Mouse (Mus musculus) MEL (cell line): ENCODE data around the gene Cmtm6. TPM values are rescaled to one million over a fixed set of nuclear protein-coding genes. Genes with fewer than 3 reads are reported as not detected.

Source experiments
- DNase-seq: peaks from one replicate; pipeline ENCODE4 v3.0.0; 2011; ENCODE audit warnings: low read depth, low spot score
- H3K27ac ChIP-seq: 2 replicates; pipeline ENCODE4 v1.5.1; 2012; ENCODE audit warnings: low read depth, mild to moderate bottlenecking, control low read depth, low read length, moderate library complexity; ENCODE audit not compliant: control insufficient read depth
- H3K27me3 ChIP-seq, 2 experiments: fragments of 150-350 bp in 1 of 2; sonication (generic) in 1 of 2; 2 replicates each; pipeline ENCODE4 v1.6.1; 2012; ENCODE audit warnings: low read length in 2 of 2, mild to moderate bottlenecking in 2 of 2, improper control_type of control experiment in 1 of 2, moderate library complexity in 1 of 2; ENCODE audit not compliant: insufficient read depth in 2 of 2, control insufficient read depth in 1 of 2
- H3K36me3 ChIP-seq, 2 experiments: 2 replicates each; pipeline ENCODE4 v1.6.1; 2012 to 2014; ENCODE audit warnings: low read length in 2 of 2, improper control_type of control experiment in 1 of 2, inconsistent platforms in 1 of 2, mild to moderate bottlenecking in 1 of 2; ENCODE audit not compliant: insufficient read depth in 2 of 2, control insufficient read depth in 1 of 2
- H3K4me1 ChIP-seq, 2 experiments: fragments of 150-350 bp in 1 of 2; sonication (generic) in 1 of 2; 2 replicates each; pipeline ENCODE4 v1.6.1; 2012; ENCODE audit warnings: low read length in 2 of 2, improper control_type of control experiment in 1 of 2, mild to moderate bottlenecking in 1 of 2; ENCODE audit not compliant: insufficient read depth in 2 of 2, control insufficient read depth in 1 of 2
- H3K4me3 ChIP-seq, 2 experiments: fragments of 150-350 bp in 1 of 2; sonication (generic) in 1 of 2; 2 replicates each; pipeline ENCODE4 v1.5.1; 2012; ENCODE audit warnings: low read depth in 2 of 2, low read length in 2 of 2, mild to moderate bottlenecking in 2 of 2, moderate library complexity in 2 of 2, control low read depth in 1 of 2, improper control_type of control experiment in 1 of 2; ENCODE audit not compliant: control insufficient read depth in 1 of 2, insufficient read depth in 1 of 2
- H3K79me2 ChIP-seq: 2 replicates; pipeline ENCODE4 v1.6.1; 2012; ENCODE audit warnings: mild to moderate bottlenecking, low read length, moderate library complexity; ENCODE audit not compliant: control insufficient read depth, poor library complexity, insufficient read depth
- H3K9ac ChIP-seq: 2 replicates; pipeline ENCODE4 v1.6.1; 2012; ENCODE audit warnings: low read depth, mild to moderate bottlenecking, control low read depth, low read length, moderate library complexity; ENCODE audit not compliant: control insufficient read depth, poor library complexity, severe bottlenecking
- H3K9me3 ChIP-seq: fragments of 150-350 bp; sonication (generic); replicated peaks from 2 replicates; pipeline ENCODE4 v1.6.1; 2012; ENCODE audit warnings: mild to moderate bottlenecking, low read length, improper control_type of control experiment, moderate library complexity; ENCODE audit not compliant: insufficient read depth
- BHLHE40 ChIP-seq: IDR thresholded peaks from 2 replicates; pipeline ENCODE4 v1.6.1; 2012; ENCODE audit warnings: low read depth, mild to moderate bottlenecking, inconsistent platforms, low read length, improper control_type of control experiment, borderline replicate concordance
- CHD2 ChIP-seq: IDR thresholded peaks from 2 replicates; pipeline ENCODE4 v1.6.1; 2011; ENCODE audit warnings: low read length, improper control_type of control experiment
- CTCF ChIP-seq, 3 experiments: IDR thresholded peaks in 2 of 3; conservative IDR thresholded peaks in 1 of 3; 2 replicates each; pipeline ENCODE4 v1.5.1; 2011 to 2012; ENCODE audit warnings: low read length in 3 of 3, low read depth in 2 of 3, mild to moderate bottlenecking in 2 of 3, improper control_type of control experiment in 1 of 3, inconsistent platforms in 1 of 3, mixed read lengths in 1 of 3, moderate library complexity in 1 of 3; ENCODE audit not compliant: control insufficient read depth in 1 of 3, insufficient read depth in 1 of 3, poor library complexity in 1 of 3, severe bottlenecking in 1 of 3
- E2F4 ChIP-seq: IDR thresholded peaks from 2 replicates; pipeline ENCODE4 v1.6.1; 2011; ENCODE audit warnings: low read depth, low read length, improper control_type of control experiment, borderline replicate concordance
- ETS1 ChIP-seq: IDR thresholded peaks from 2 replicates; pipeline ENCODE4 v1.6.1; 2012; ENCODE audit warnings: low read depth, mild to moderate bottlenecking, inconsistent platforms, low read length, improper control_type of control experiment, moderate library complexity
- GABPA ChIP-seq: IDR thresholded peaks from 2 replicates; pipeline ENCODE4 v1.6.1; 2012; ENCODE audit warnings: low read depth, mild to moderate bottlenecking, inconsistent platforms, low read length, improper control_type of control experiment, moderate library complexity
- HCFC1 ChIP-seq: IDR thresholded peaks from 2 replicates; pipeline ENCODE4 v1.6.1; 2012; ENCODE audit warnings: low read depth, mild to moderate bottlenecking, inconsistent platforms, low read length, improper control_type of control experiment, moderate library complexity
- KAT2A ChIP-seq: conservative IDR thresholded peaks from 2 replicates; pipeline ENCODE4 v1.6.1; 2012; ENCODE audit warnings: low read depth, low read length, improper control_type of control experiment, inconsistent platforms
- MAFK ChIP-seq: IDR thresholded peaks from 2 replicates; pipeline ENCODE4 v1.6.1; 2011; ENCODE audit warnings: low read depth, mild to moderate bottlenecking, low read length, improper control_type of control experiment, borderline replicate concordance
- MAX ChIP-seq: IDR thresholded peaks from 2 replicates; pipeline ENCODE4 v1.6.1; 2011; ENCODE audit warnings: low read length, improper control_type of control experiment
- MEF2A ChIP-seq: IDR thresholded peaks from 2 replicates; pipeline ENCODE4 v1.6.1; 2014; ENCODE audit warnings: low read depth, mild to moderate bottlenecking, inconsistent platforms, low read length, improper control_type of control experiment; ENCODE audit not compliant: poor library complexity, insufficient replicate concordance, severe bottlenecking; ENCODE audit errors: extremely low read depth
- MYB ChIP-seq: IDR thresholded peaks from 2 replicates; pipeline ENCODE4 v1.6.1; 2011; ENCODE audit warnings: mild to moderate bottlenecking, low read depth, low read length, improper control_type of control experiment
- MYC ChIP-seq: IDR thresholded peaks from 2 replicates; pipeline ENCODE4 v1.6.1; 2011; ENCODE audit warnings: low read depth, mild to moderate bottlenecking, low read length, improper control_type of control experiment, moderate library complexity
- NELFE ChIP-seq: IDR thresholded peaks from 2 replicates; pipeline ENCODE4 v1.6.1; 2011; ENCODE audit warnings: low read depth, low read length, improper control_type of control experiment
- NRF1 ChIP-seq: IDR thresholded peaks from 2 replicates; pipeline ENCODE4 v1.6.1; 2014; ENCODE audit warnings: low read depth, mild to moderate bottlenecking, inconsistent platforms, low read length, improper control_type of control experiment, moderate library complexity; ENCODE audit not compliant: poor library complexity, insufficient read depth, severe bottlenecking
- POLR2A ChIP-seq, 2 experiments: IDR thresholded peaks; 2 replicates each; pipeline ENCODE4 v1.6.1; 2011 to 2012; ENCODE audit warnings: low read length in 2 of 2, mild to moderate bottlenecking in 2 of 2, control low read depth in 1 of 2, improper control_type of control experiment in 1 of 2, low read depth in 1 of 2, moderate library complexity in 1 of 2; ENCODE audit not compliant: control insufficient read depth in 1 of 2, insufficient read depth in 1 of 2, poor library complexity in 1 of 2
- POLR2AphosphoS2 ChIP-seq: IDR thresholded peaks from 2 replicates; pipeline ENCODE4 v1.6.1; 2011; ENCODE audit warnings: low read length, improper control_type of control experiment
- RAD21 ChIP-seq: IDR thresholded peaks from 2 replicates; pipeline ENCODE4 v1.6.1; 2011; ENCODE audit warnings: mild to moderate bottlenecking, low read depth, low read length, improper control_type of control experiment
- RCOR1 ChIP-seq: IDR thresholded peaks from 2 replicates; pipeline ENCODE4 v1.6.1; 2012; ENCODE audit warnings: low read depth, mild to moderate bottlenecking, inconsistent platforms, low read length, improper control_type of control experiment
- SIN3A ChIP-seq: IDR thresholded peaks from 2 replicates; pipeline ENCODE4 v1.6.1; 2012; ENCODE audit warnings: low read length, improper control_type of control experiment, inconsistent platforms
- SMC3 ChIP-seq: IDR thresholded peaks from 2 replicates; pipeline ENCODE4 v1.6.1; 2011; ENCODE audit warnings: low read depth, low read length, improper control_type of control experiment
- TAL1 ChIP-seq: IDR thresholded peaks from 2 replicates; pipeline ENCODE4 v1.6.1; 2012; ENCODE audit warnings: mild to moderate bottlenecking, inconsistent platforms, low read length, moderate library complexity, mixed read lengths
- TCF12 ChIP-seq: IDR thresholded peaks from 2 replicates; pipeline ENCODE4 v1.6.1; 2014; ENCODE audit warnings: low read depth, mild to moderate bottlenecking, inconsistent platforms, low read length, improper control_type of control experiment, moderate library complexity
- UBTF ChIP-seq: IDR thresholded peaks from 2 replicates; pipeline ENCODE4 v1.6.1; 2012; ENCODE audit warnings: low read depth, mild to moderate bottlenecking, inconsistent platforms, low read length, improper control_type of control experiment, moderate library complexity, borderline replicate concordance; ENCODE audit not compliant: insufficient read depth
- USF1 ChIP-seq: IDR thresholded peaks from 2 replicates; pipeline ENCODE4 v1.6.1; 2014; ENCODE audit warnings: low read depth, mild to moderate bottlenecking, inconsistent platforms, low read length, improper control_type of control experiment, moderate library complexity
- ZC3H11A ChIP-seq: IDR thresholded peaks from 2 replicates; pipeline ENCODE4 v1.6.1; 2012; ENCODE audit warnings: low read depth, mild to moderate bottlenecking, inconsistent platforms, low read length, improper control_type of control experiment
- ZKSCAN1 ChIP-seq: IDR thresholded peaks from 2 replicates; pipeline ENCODE4 v1.6.1; 2012; ENCODE audit warnings: low read depth, mild to moderate bottlenecking, inconsistent platforms, low read length, improper control_type of control experiment, moderate library complexity
- ZMIZ1 ChIP-seq: IDR thresholded peaks from 2 replicates; pipeline ENCODE4 v1.6.1; 2012; ENCODE audit warnings: low read depth, mild to moderate bottlenecking, inconsistent platforms, low read length, improper control_type of control experiment, moderate library complexity
- ZNF384 ChIP-seq: IDR thresholded peaks from 2 replicates; pipeline ENCODE4 v1.6.1; 2012; ENCODE audit warnings: low read depth, mild to moderate bottlenecking, inconsistent platforms, low read length, improper control_type of control experiment
- polyA plus RNA-seq, 2 experiments: library from polyadenylated mRNA; stranded (reverse) in 1 of 2; unstranded in 1 of 2; fragments of >175 nt in 1 of 2; fragments of >200 nt in 1 of 2; gene quantifications; 2 replicates each; pipeline versions ENCODE4 v1.2.1 to v1.2.4; 2012; ENCODE audit warnings: low replicate concordance in 2 of 2, low read depth in 1 of 2; ENCODE audit not compliant: insufficient read length in 2 of 2, insufficient read depth in 1 of 2, missing spikeins in 1 of 2
- total RNA-seq: library from RNA; depleted of rRNA; stranded (reverse); fragments of 300-350 nt; gene quantifications from 2 replicates; pipeline ENCODE4 v1.2.3, GENCODE M21; 2012

The Cmtm6 gene
- total and polyA plus RNA-seq, 3 experiments: 17.6 to 21.7 TPM; not detected in 1

GRCm38 (mm10) chr9:114780746-114781525 is 50.0 kb downstream of the Cmtm6 start (continued):
- TF ChIP-seq ETS1 (peak; percentile 30; the same call in 1 of the 2 replicates), NRF1 (no peak), UBTF (peak; percentile 94; the same call in 1 of the 2 replicates), ZNF384 (no peak), MAFK (no peak), ZMIZ1 (peak; percentile 84), MAX (no peak; the same call in 1 of the 2 replicates), CTCF (IDR thresholded peaks at IDR 0.05 in 2 of 3, conservative IDR thresholded peaks at IDR 0.05 in 1 of 3; ENCODE audit: control insufficient read depth in 1 of 3, insufficient read depth in 1 of 3, low read depth in 2 of 3, low read length in 3 of 3, poor library complexity in 1 of 3, severe bottlenecking in 1 of 3) (no peak), GABPA (no peak), SIN3A (peak; percentile 58; the same call in 1 of the 2 replicates), TCF12 (peak; percentile 40; the same call in 1 of the 2 replicates), ZKSCAN1 (no peak), MEF2A (no peak), MYB (peak; percentile 55), SMC3 (no peak), ZC3H11A (no peak), USF1 (0 out of 2 replicates have a peak, but pooled peaks have one; percentile 2), POLR2A (IDR thresholded peaks at IDR 0.05; ENCODE audit: control insufficient read depth in 1 of 2, insufficient read depth in 1 of 2, low read depth in 1 of 2, low read length in 2 of 2, poor library complexity in 1 of 2) (peak in 1 of 2 experiments; percentile 62; a peak in 2 of 4 replicates), BHLHE40 (no peak), TAL1 (no peak)

- peak; percentile 84 for DNase-seq
- peaks cover 23 to 38% of the 10 kb centered on the region in 2 experiments for H3K4me1 ChIP-seq
- H3K9ac ChIP-seq: peak within 1 kb of the TSS; percentile 97
- H3K4me3 ChIP-seq: peak within 1 kb of the TSS; percentile 83 to 91
- H3K36me3 ChIP-seq: peaks cover 5 to 43% of the 10 kb centered on the region in 2 experiments
- H3K79me2 ChIP-seq: peaks cover 49% of the 10 kb centered on the region
- H3K9me3 ChIP-seq: no peaks in the 10 kb centered on the region
- H3K27me3 ChIP-seq: no peaks in the 10 kb centered on the region
- peak within 1 kb of the TSS; percentile 95 for H3K27ac ChIP-seq
- peak; percentile 77 for TF ChIP-seq MYC
- TF ChIP-seq ETS1: peak; percentile 56
- TF ChIP-seq CHD2: no peak
- TF ChIP-seq HCFC1: peak; percentile 54; the same call in 1 of the 2 replicates
- peak; percentile 45 for TF ChIP-seq USF1
- TF ChIP-seq MAFK: no peak
- no peak for TF ChIP-seq MEF2A
- TF ChIP-seq TCF12: peak; percentile 65
- no peak; the same call in 1 of the 2 replicates for TF ChIP-seq KAT2A
- TF ChIP-seq MAX: peak; percentile 60
- no peak for TF ChIP-seq ZNF384
- peak; percentile 75 to 83; a peak in 3 of 4 replicates for TF ChIP-seq POLR2A (IDR thresholded peaks at IDR 0.05; ENCODE audit: control insufficient read depth in 1 of 2, insufficient read depth in 1 of 2, low read depth in 1 of 2, low read length in 2 of 2, poor library complexity in 1 of 2)
- TF ChIP-seq SMC3: no peak
- TF ChIP-seq RAD21: no peak
- TF ChIP-seq GABPA: no peak
- 0 out of 2 replicates have a peak, but pooled peaks have one; percentile 32 for TF ChIP-seq RCOR1
- peak; percentile 15; the same call in 1 of the 2 replicates for TF ChIP-seq NRF1
- no peak for TF ChIP-seq E2F4
- TF ChIP-seq MYB: no peak
- peak; percentile 73 for TF ChIP-seq NELFE
- no peak for TF ChIP-seq POLR2AphosphoS2
Observed at GRCm38 (mm10) chr9:114781526-114782212, 50.8 kb downstream of the Cmtm6 start, which contains the start of gene Cmtm7. TSS of gene Cmtm7 (minus strand) at chr9:114781856.
